Mouse (Mus musculus) hematopoietic stem cell, adult 5-6 weeks (primary cell): ENCODE data around the gene Gm15091. TPM values are rescaled to one million over a fixed set of nuclear protein-coding genes. Genes with fewer than 3 reads are reported as not detected.
"Not testable (repeated sequence)": the region's sequence is repeated elsewhere in the genome, so short reads cannot be mapped to it uniquely, and the experiment has no call there.

Experiments used
- ATAC-seq, 2 experiments: fragments of 125-278 bp in 1 of 2; replicated peaks in 1 of 2; 2 replicates each; pipeline ENCODE4 v1.8.0; 2016 to 2017; ENCODE audit warnings: inconsistent platforms in 2 of 2, mild to moderate bottlenecking in 2 of 2, moderate number of reproducible peaks in 2 of 2, low read depth in 1 of 2, moderate TSS enrichment in 1 of 2; ENCODE audit not compliant: low FRiP score in 2 of 2, poor library complexity in 2 of 2, severe bottlenecking in 2 of 2, insufficient read depth in 1 of 2, low TSS enrichment in 1 of 2
- total RNA-seq: library from RNA; stranded (forward); fragments of 172-1452, 232-1000 nt; gene quantifications from 2 replicates; pipeline ENCODE4 v1.2.3, GENCODE M21; 2017

Gm15091 gene
- not detected in 2 replicates for total RNA-seq

DNA sequence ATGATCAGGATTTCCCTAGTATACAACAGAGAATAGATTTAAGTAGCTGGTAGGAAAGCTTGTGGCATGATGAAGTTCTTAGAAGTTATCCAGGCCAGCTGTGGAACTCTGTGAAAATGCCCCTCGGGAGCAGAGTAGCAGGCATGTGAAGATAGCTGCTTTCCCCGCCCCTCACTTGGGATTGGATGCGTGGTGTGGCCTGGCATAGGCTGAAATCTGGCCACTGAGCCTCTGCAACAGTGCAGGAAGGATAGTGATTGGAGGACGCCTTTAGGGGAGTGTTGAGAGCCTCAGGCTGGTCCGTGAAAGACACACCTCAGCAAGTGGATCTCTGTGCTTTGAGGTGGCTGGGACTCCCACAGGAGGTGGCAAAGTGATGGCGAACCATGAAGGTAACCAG, at the start of gene Gm15091:
Gene Gm15091, plus strand, starts transcription at position 301 of the 400 bp plus-strand sequence.
- not testable (repeated sequence) for ATAC-seq

Other genes with a start within 250 kb of the Gm15091 start
- gene Gm15097, start 157.2 kb upstream of the Gm15091 start, total RNA-seq, result not detected in 2 replicates